Comparison of ENCODE assay signal across 23 mouse cellular contexts in genomic region chr3:93592100-93592499, GRCm38 (mm10).
"Had no signal": no experiment of that assay in that cellular context is flagged by ENCODE, and none has a peak within 500 bp of the region (broad histone marks: within the 10 kb centered on the region; RNA-seq: fewer than 3 reads in every experiment).

No protein-coding gene starts in this region.

- H3K36me3 ChIP-seq: hindbrain, embryonic 10.5 days; hindbrain, embryonic 12.5 days; intestine, embryonic 15.5 days; limb, embryonic 13.5 days; limb, embryonic 15.5 days; liver, embryonic 12.5 days had no signal

- H3K9me3 ChIP-seq: hindbrain, embryonic 10.5 days; hindbrain, embryonic 12.5 days; intestine, embryonic 15.5 days; limb, embryonic 13.5 days; limb, embryonic 15.5 days; liver, embryonic 12.5 days had no signal

- H3K4me2 ChIP-seq: heart, embryonic 11.5 days; hindbrain, embryonic 12.5 days; hindbrain, embryonic 14.5 days; intestine, embryonic 15.5 days; limb, embryonic 13.5 days; limb, embryonic 15.5 days; liver, embryonic 12.5 days had no signal

- DNase-seq: gastrocnemius, adult 2 months; gastrocnemius, postnatal 10 days; gastrocnemius, postnatal 25 days; heart, adult 2 months; heart, postnatal 10 days; heart, postnatal 4 days; kidney, adult 18-20 months; kidney, adult 8-10 months; kidney, postnatal 10 days; kidney, postnatal 25 days; kidney, postnatal 4 days; layer of hippocampus, adult 9-11 months; layer of hippocampus, postnatal 36 days; left cerebral cortex, postnatal 4 days had no signal

- H3K4me3 ChIP-seq: gastrocnemius, adult 2 months; heart, adult 2 months; hindbrain, embryonic 10.5 days; hindbrain, embryonic 12.5 days; intestine, embryonic 15.5 days; limb, embryonic 13.5 days; limb, embryonic 15.5 days; liver, embryonic 12.5 days had no signal

- H3K4me1 ChIP-seq: intestine, embryonic 15.5 days had no signal

- H3K27ac ChIP-seq: gastrocnemius, adult 2 months; heart, adult 2 months; hindbrain, embryonic 10.5 days; hindbrain, embryonic 12.5 days; hindbrain, embryonic 14.5 days; intestine, embryonic 15.5 days; limb, embryonic 13.5 days; limb, embryonic 15.5 days; liver, embryonic 12.5 days; liver, embryonic 14.5 days had no signal

- H3K27me3 ChIP-seq: hindbrain, embryonic 12.5 days; intestine, embryonic 15.5 days; limb, embryonic 13.5 days; limb, embryonic 15.5 days; liver, embryonic 12.5 days had no signal

- H3K9ac ChIP-seq: hindbrain, embryonic 12.5 days; hindbrain, embryonic 14.5 days; intestine, embryonic 15.5 days; limb, embryonic 13.5 days; limb, embryonic 15.5 days; liver, embryonic 12.5 days; liver, embryonic 14.5 days had no signal
